In genomic region chrX:161162314-161163068, GRCm38 (mm10) we compare ENCODE assay signal across 7 mouse cellular contexts. TPM values are rescaled to one million over a fixed set of nuclear protein-coding genes. Genes with fewer than 3 reads are reported as not detected.
DNase-seq lines count a peak whose midpoint lies in the region; ATAC-seq and TF ChIP-seq lines count a peak whose summit lies in the region.

No protein-coding gene starts in this region.

- H3K4me1 ChIP-seq in embryonic facial prominence, embryonic 12.5 days: no peaks in the 10 kb centered on the region
- no peaks in the 10 kb centered on the region for H3K4me1 ChIP-seq in kidney, adult 2 months (ENCODE audit: control insufficient read depth, insufficient read depth, low read length)
- H3K4me1 ChIP-seq in limb, embryonic 11.5 days (ENCODE audit: control insufficient read depth, insufficient read depth, low read length): no peaks in the 10 kb centered on the region
- no peaks in the 10 kb centered on the region for H3K4me1 ChIP-seq in midbrain, embryonic 12.5 days
- H3K4me1 ChIP-seq in spleen, adult 2 months (ENCODE audit: control insufficient read depth, insufficient read depth, insufficient read length): no peaks in the 10 kb centered on the region

- peak overlapping the region; percentile 49 for H3K4me3 ChIP-seq in embryonic facial prominence, embryonic 12.5 days
- H3K4me3 ChIP-seq in kidney, adult 2 months (ENCODE audit: insufficient read depth, low read depth, low read length): peak overlapping the region; percentile 86
- H3K4me3 ChIP-seq in limb, embryonic 11.5 days (ENCODE audit: low read depth, low read length): peak overlapping the region; percentile 42
- H3K4me3 ChIP-seq in midbrain, embryonic 12.5 days: peak overlapping the region; percentile 55
- peak overlapping the region; percentile 55 for H3K4me3 ChIP-seq in spleen, adult 2 months (ENCODE audit: extremely low read depth, insufficient read depth, insufficient read length)

- H3K4me2 ChIP-seq in embryonic facial prominence, embryonic 12.5 days (replicated peaks): peak overlapping the region; percentile 56
- H3K4me2 ChIP-seq in limb, embryonic 11.5 days (ENCODE audit: low read depth, severe bottlenecking): peak overlapping the region; percentile 50
- peak overlapping the region; percentile 56 for H3K4me2 ChIP-seq in midbrain, embryonic 12.5 days (replicated peaks)

- H3K27ac ChIP-seq in embryonic facial prominence, embryonic 12.5 days: peak overlapping the region; percentile 41; the same call in 1 of the 2 replicates
- no peak overlapping the region for H3K27ac ChIP-seq in kidney, adult 2 months (ENCODE audit: insufficient read depth, low read depth, low read length)
- no peak overlapping the region for H3K27ac ChIP-seq in limb, embryonic 11.5 days (replicated peaks; ENCODE audit: low read depth, low read length)
- no peak overlapping the region for H3K27ac ChIP-seq in midbrain, embryonic 12.5 days (replicated peaks)
- no peak overlapping the region for H3K27ac ChIP-seq in spleen, adult 2 months (ENCODE audit: insufficient read depth, low read length)

- no peak for TF ChIP-seq CTCF in kidney, adult 2 months (conservative IDR thresholded peaks at IDR 0.05; ENCODE audit: insufficient read depth, insufficient read length, low read depth, low read length)
- TF ChIP-seq CTCF in spleen, adult 2 months (IDR thresholded peaks at IDR 0.05; ENCODE audit: extremely low read depth, insufficient read depth, insufficient read length, insufficient replicate concordance): no peak

- TF ChIP-seq POLR2A in kidney, adult 2 months (IDR thresholded peaks at IDR 0.05; ENCODE audit: low read depth, low read length): no peak
- TF ChIP-seq POLR2A in spleen, adult 2 months (IDR thresholded peaks at IDR 0.05; ENCODE audit: low read depth, low read length): no peak

- H3K9me3 ChIP-seq in embryonic facial prominence, embryonic 12.5 days: no peaks in the 10 kb centered on the region
- no peaks in the 10 kb centered on the region for H3K9me3 ChIP-seq in limb, embryonic 11.5 days (ENCODE audit: control insufficient read depth, low read length)
- no peaks in the 10 kb centered on the region for H3K9me3 ChIP-seq in midbrain, embryonic 12.5 days

- peak; percentile 9 to 13 for DNase-seq in adrenal gland, postnatal 4 days (ENCODE audit: low spot score in 2 of 2)
- DNase-seq in heart, adult 18-20 months: peak; percentile 20 to 54
- peak; percentile 39 for DNase-seq in kidney, adult 2 months
- peak; percentile 75 for DNase-seq in limb, embryonic 11.5 days (ENCODE audit: low spot score)
- DNase-seq in spleen, adult 2 months (ENCODE audit: low read depth in 1 of 2, low spot score in 2 of 2): peak in 1 of 2 experiments; percentile 1

- H3K36me3 ChIP-seq in embryonic facial prominence, embryonic 12.5 days: no peaks in the 10 kb centered on the region
- H3K36me3 ChIP-seq in kidney, adult 2 months (ENCODE audit: control insufficient read depth, insufficient read depth, low read length): no peaks in the 10 kb centered on the region
- H3K36me3 ChIP-seq in limb, embryonic 11.5 days (ENCODE audit: control insufficient read depth, insufficient read depth, low read length): no peaks in the 10 kb centered on the region
- no peaks in the 10 kb centered on the region for H3K36me3 ChIP-seq in midbrain, embryonic 12.5 days
- H3K36me3 ChIP-seq in spleen, adult 2 months (ENCODE audit: control insufficient read depth, insufficient read depth, low read length): no peaks in the 10 kb centered on the region

- ATAC-seq in embryonic facial prominence, embryonic 12.5 days (ENCODE audit: insufficient number of reproducible peaks, insufficient read depth, low FRiP score, low TSS enrichment): peak; percentile 93
- peak; percentile 94 for ATAC-seq in limb, embryonic 11.5 days (ENCODE audit: insufficient number of reproducible peaks, low FRiP score, low TSS enrichment, low read depth)
- ATAC-seq in midbrain, embryonic 12.5 days (ENCODE audit: low FRiP score, low read depth): peak; percentile 95

- H3K27me3 ChIP-seq in embryonic facial prominence, embryonic 12.5 days: peaks cover 9% of the 10 kb centered on the region
- no peaks in the 10 kb centered on the region for H3K27me3 ChIP-seq in kidney, adult 2 months (replicated peaks; ENCODE audit: control insufficient read depth, insufficient read depth, low read length)
- no peaks in the 10 kb centered on the region for H3K27me3 ChIP-seq in limb, embryonic 11.5 days (ENCODE audit: control insufficient read depth, insufficient read depth, low read length)
- H3K27me3 ChIP-seq in midbrain, embryonic 12.5 days: peaks cover 14% of the 10 kb centered on the region
- no peaks in the 10 kb centered on the region for H3K27me3 ChIP-seq in spleen, adult 2 months (ENCODE audit: control insufficient read depth, insufficient read depth, low read length)

- WGBS in embryonic facial prominence, embryonic 12.5 days: 26% methylated on average over 22 of the region's 22 CpGs
- WGBS in kidney, adult 2 months: under 1% methylated on average over 22 of the region's 22 CpGs
- WGBS in limb, embryonic 11.5 days: 16% methylated on average over 22 of the region's 22 CpGs
- WGBS in midbrain, embryonic 12.5 days: 33% methylated on average over 22 of the region's 22 CpGs
- WGBS in spleen, adult 2 months: 27% methylated on average over 22 of the region's 22 CpGs

- peak overlapping the region; percentile 53 for H3K9ac ChIP-seq in embryonic facial prominence, embryonic 12.5 days
- H3K9ac ChIP-seq in limb, embryonic 11.5 days (ENCODE audit: low read length): peak overlapping the region; percentile 55
- H3K9ac ChIP-seq in midbrain, embryonic 12.5 days (replicated peaks): peak overlapping the region; percentile 50

RNA-seq across cellular contexts. Expression of gene Scml2, which starts 45.5 kb away (rescaled TPM):
- 1 to 10 TPM; 3.4 to 3.8 TPM for total RNA-seq in adrenal gland, postnatal 4 days (2021)
- polyA plus RNA-seq in embryonic facial prominence, embryonic 12.5 days (2016; fragmentation: Nextera tagmentation; extraction: Ambion mirVana): 4.8 and 5.6 TPM in 2 replicates
- total RNA-seq in heart, adult 18-20 months (2021): under 1 TPM; 0.22 to 0.51 TPM
- 0.14 TPM in 2 replicates for polyA plus RNA-seq in kidney, adult 2 months (2012; rRNA removed)
- 4.2 and 5.3 TPM in 2 replicates for polyA plus RNA-seq in limb, embryonic 11.5 days (2014; fragmentation: Nextera tagmentation; extraction: Ambion mirVana)
- 2.6 and 3.4 TPM in 2 replicates for polyA plus RNA-seq in midbrain, embryonic 12.5 days (2016; fragmentation: Nextera tagmentation; extraction: Ambion mirVana)
- 0.11 and 0.12 TPM in 2 replicates for polyA plus RNA-seq in spleen, adult 2 months (2012; rRNA removed)
